Mouse (Mus musculus) MEL (cell line): Measurements from ENCODE around the gene Pole3. TPM values are rescaled to one million over a fixed set of nuclear protein-coding genes. Genes with fewer than 3 reads are reported as not detected.

Experiments
- DNase-seq: peaks from one replicate; pipeline ENCODE4 v3.0.0; 2011; ENCODE audit warnings: low read depth, low spot score
- H3K27ac ChIP-seq: 2 replicates; pipeline ENCODE4 v1.5.1; 2012; ENCODE audit warnings: low read depth, mild to moderate bottlenecking, control low read depth, low read length, moderate library complexity; ENCODE audit not compliant: control insufficient read depth
- H3K27me3 ChIP-seq, 2 experiments: fragments of 150-350 bp in 1 of 2; sonication (generic) in 1 of 2; 2 replicates each; pipeline ENCODE4 v1.6.1; 2012; ENCODE audit warnings: low read length in 2 of 2, mild to moderate bottlenecking in 2 of 2, improper control_type of control experiment in 1 of 2, moderate library complexity in 1 of 2; ENCODE audit not compliant: insufficient read depth in 2 of 2, control insufficient read depth in 1 of 2
- H3K36me3 ChIP-seq, 2 experiments: 2 replicates each; pipeline ENCODE4 v1.6.1; 2012 to 2014; ENCODE audit warnings: low read length in 2 of 2, improper control_type of control experiment in 1 of 2, inconsistent platforms in 1 of 2, mild to moderate bottlenecking in 1 of 2; ENCODE audit not compliant: insufficient read depth in 2 of 2, control insufficient read depth in 1 of 2
- H3K4me1 ChIP-seq, 2 experiments: fragments of 150-350 bp in 1 of 2; sonication (generic) in 1 of 2; 2 replicates each; pipeline ENCODE4 v1.6.1; 2012; ENCODE audit warnings: low read length in 2 of 2, improper control_type of control experiment in 1 of 2, mild to moderate bottlenecking in 1 of 2; ENCODE audit not compliant: insufficient read depth in 2 of 2, control insufficient read depth in 1 of 2
- H3K4me3 ChIP-seq, 2 experiments: fragments of 150-350 bp in 1 of 2; sonication (generic) in 1 of 2; 2 replicates each; pipeline ENCODE4 v1.5.1; 2012; ENCODE audit warnings: low read depth in 2 of 2, low read length in 2 of 2, mild to moderate bottlenecking in 2 of 2, moderate library complexity in 2 of 2, control low read depth in 1 of 2, improper control_type of control experiment in 1 of 2; ENCODE audit not compliant: control insufficient read depth in 1 of 2, insufficient read depth in 1 of 2
- H3K79me2 ChIP-seq: 2 replicates; pipeline ENCODE4 v1.6.1; 2012; ENCODE audit warnings: mild to moderate bottlenecking, low read length, moderate library complexity; ENCODE audit not compliant: control insufficient read depth, poor library complexity, insufficient read depth
- H3K9ac ChIP-seq: 2 replicates; pipeline ENCODE4 v1.6.1; 2012; ENCODE audit warnings: low read depth, mild to moderate bottlenecking, control low read depth, low read length, moderate library complexity; ENCODE audit not compliant: control insufficient read depth, poor library complexity, severe bottlenecking
- H3K9me3 ChIP-seq: fragments of 150-350 bp; sonication (generic); replicated peaks from 2 replicates; pipeline ENCODE4 v1.6.1; 2012; ENCODE audit warnings: mild to moderate bottlenecking, low read length, improper control_type of control experiment, moderate library complexity; ENCODE audit not compliant: insufficient read depth
- BHLHE40 ChIP-seq: IDR thresholded peaks from 2 replicates; pipeline ENCODE4 v1.6.1; 2012; ENCODE audit warnings: low read depth, mild to moderate bottlenecking, inconsistent platforms, low read length, improper control_type of control experiment, borderline replicate concordance
- CTCF ChIP-seq, 3 experiments: IDR thresholded peaks in 2 of 3; conservative IDR thresholded peaks in 1 of 3; 2 replicates each; pipeline ENCODE4 v1.5.1; 2011 to 2012; ENCODE audit warnings: low read length in 3 of 3, low read depth in 2 of 3, mild to moderate bottlenecking in 2 of 3, improper control_type of control experiment in 1 of 3, inconsistent platforms in 1 of 3, mixed read lengths in 1 of 3, moderate library complexity in 1 of 3; ENCODE audit not compliant: control insufficient read depth in 1 of 3, insufficient read depth in 1 of 3, poor library complexity in 1 of 3, severe bottlenecking in 1 of 3
- EP300 ChIP-seq, 2 experiments: IDR thresholded peaks; 2 replicates each; pipeline ENCODE4 v1.6.1; 2011; ENCODE audit warnings: improper control_type of control experiment in 2 of 2, low read length in 2 of 2, low read depth in 1 of 2, mild to moderate bottlenecking in 1 of 2
- JUND ChIP-seq: IDR thresholded peaks from 2 replicates; pipeline ENCODE4 v1.6.1; 2011; ENCODE audit warnings: low read depth, mild to moderate bottlenecking, improper control_type of control experiment, low read length
- MAX ChIP-seq: IDR thresholded peaks from 2 replicates; pipeline ENCODE4 v1.6.1; 2011; ENCODE audit warnings: low read length, improper control_type of control experiment
- NELFE ChIP-seq: IDR thresholded peaks from 2 replicates; pipeline ENCODE4 v1.6.1; 2011; ENCODE audit warnings: low read depth, low read length, improper control_type of control experiment
- POLR2AphosphoS2 ChIP-seq: IDR thresholded peaks from 2 replicates; pipeline ENCODE4 v1.6.1; 2011; ENCODE audit warnings: low read length, improper control_type of control experiment
- RCOR1 ChIP-seq: IDR thresholded peaks from 2 replicates; pipeline ENCODE4 v1.6.1; 2012; ENCODE audit warnings: low read depth, mild to moderate bottlenecking, inconsistent platforms, low read length, improper control_type of control experiment
- TAL1 ChIP-seq: IDR thresholded peaks from 2 replicates; pipeline ENCODE4 v1.6.1; 2012; ENCODE audit warnings: mild to moderate bottlenecking, inconsistent platforms, low read length, moderate library complexity, mixed read lengths
- TCF12 ChIP-seq: IDR thresholded peaks from 2 replicates; pipeline ENCODE4 v1.6.1; 2014; ENCODE audit warnings: low read depth, mild to moderate bottlenecking, inconsistent platforms, low read length, improper control_type of control experiment, moderate library complexity
- UBTF ChIP-seq: IDR thresholded peaks from 2 replicates; pipeline ENCODE4 v1.6.1; 2012; ENCODE audit warnings: low read depth, mild to moderate bottlenecking, inconsistent platforms, low read length, improper control_type of control experiment, moderate library complexity, borderline replicate concordance; ENCODE audit not compliant: insufficient read depth
- USF2 ChIP-seq, 2 experiments: IDR thresholded peaks; 2 replicates each; pipeline ENCODE4 v1.6.1; 2011 to 2012; ENCODE audit warnings: improper control_type of control experiment in 2 of 2, low read length in 2 of 2, borderline replicate concordance in 1 of 2, inconsistent platforms in 1 of 2, low read depth in 1 of 2, mild to moderate bottlenecking in 1 of 2; ENCODE audit not compliant: insufficient read depth in 1 of 2
- ZKSCAN1 ChIP-seq: IDR thresholded peaks from 2 replicates; pipeline ENCODE4 v1.6.1; 2012; ENCODE audit warnings: low read depth, mild to moderate bottlenecking, inconsistent platforms, low read length, improper control_type of control experiment, moderate library complexity
- ZMIZ1 ChIP-seq: IDR thresholded peaks from 2 replicates; pipeline ENCODE4 v1.6.1; 2012; ENCODE audit warnings: low read depth, mild to moderate bottlenecking, inconsistent platforms, low read length, improper control_type of control experiment, moderate library complexity
- polyA plus RNA-seq, 2 experiments: library from polyadenylated mRNA; stranded (reverse) in 1 of 2; unstranded in 1 of 2; fragments of >175 nt in 1 of 2; fragments of >200 nt in 1 of 2; gene quantifications; 2 replicates each; pipeline versions ENCODE4 v1.2.1 to v1.2.4; 2012; ENCODE audit warnings: low replicate concordance in 2 of 2, low read depth in 1 of 2; ENCODE audit not compliant: insufficient read length in 2 of 2, insufficient read depth in 1 of 2, missing spikeins in 1 of 2
- total RNA-seq: library from RNA; depleted of rRNA; stranded (reverse); fragments of 300-350 nt; gene quantifications from 2 replicates; pipeline ENCODE4 v1.2.3, GENCODE M21; 2012

The Pole3 gene
- total and polyA plus RNA-seq, 3 experiments: 63.6 to 103 TPM; not detected in 1

DNA sequence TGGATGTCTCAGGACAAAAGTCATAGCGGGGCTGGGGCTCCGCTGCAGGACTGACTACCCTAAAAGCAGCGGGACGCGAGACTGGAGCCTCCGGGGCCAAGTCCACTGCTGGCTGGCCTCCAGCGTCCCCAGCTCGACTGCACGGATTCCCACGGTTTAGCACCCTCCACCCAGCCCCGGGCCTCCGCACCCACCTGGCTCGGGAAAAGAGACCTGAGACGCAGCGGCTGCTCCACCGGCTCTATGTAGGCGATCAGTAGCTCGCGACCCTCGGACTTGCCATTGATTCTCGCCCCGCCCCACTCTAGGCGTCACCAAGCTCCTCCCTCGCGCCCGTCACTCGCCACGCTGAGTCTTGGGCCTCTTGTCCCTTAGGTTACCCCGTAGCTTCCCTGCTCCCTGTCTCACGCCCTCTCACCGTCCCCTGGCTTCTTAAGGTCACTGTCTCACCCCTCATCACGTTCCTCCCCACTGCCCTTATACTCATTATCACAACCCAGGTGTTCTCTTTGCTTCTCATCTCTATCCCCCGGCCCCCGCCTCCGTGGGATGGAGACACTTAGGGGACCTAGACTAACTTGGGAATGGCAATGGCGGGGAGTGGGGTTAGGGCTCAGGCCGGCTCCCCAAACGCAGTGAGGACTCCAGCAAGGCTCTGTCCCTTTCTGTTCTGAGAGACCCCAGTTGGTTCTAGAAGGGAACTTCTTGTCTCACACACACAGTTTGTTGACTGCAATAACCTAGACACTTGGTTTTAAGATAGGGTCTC lies 22.7 kb downstream of the Pole3 start (continued):
- TF ChIP-seq CTCF (IDR thresholded peaks at IDR 0.05 in 2 of 3, conservative IDR thresholded peaks at IDR 0.05 in 1 of 3; ENCODE audit: control insufficient read depth in 1 of 3, insufficient read depth in 1 of 3, low read depth in 2 of 3, low read length in 3 of 3, poor library complexity in 1 of 3, severe bottlenecking in 1 of 3) (no peak), USF2 (IDR thresholded peaks at IDR 0.05; ENCODE audit: borderline replicate concordance in 1 of 2, insufficient read depth in 1 of 2, low read depth in 1 of 2, low read length in 2 of 2) (no peak), TCF12 (peak; percentile 77), UBTF (0 out of 2 replicates have a peak, but pooled peaks have one; percentile 30), TAL1 (no peak), ZKSCAN1 (no peak), NELFE (peak; percentile 98), MAX (peak; percentile 87), ZMIZ1 (peak; percentile 95)
- TF ChIP-seq, all 39 proteins: peak for 23

DNA sequence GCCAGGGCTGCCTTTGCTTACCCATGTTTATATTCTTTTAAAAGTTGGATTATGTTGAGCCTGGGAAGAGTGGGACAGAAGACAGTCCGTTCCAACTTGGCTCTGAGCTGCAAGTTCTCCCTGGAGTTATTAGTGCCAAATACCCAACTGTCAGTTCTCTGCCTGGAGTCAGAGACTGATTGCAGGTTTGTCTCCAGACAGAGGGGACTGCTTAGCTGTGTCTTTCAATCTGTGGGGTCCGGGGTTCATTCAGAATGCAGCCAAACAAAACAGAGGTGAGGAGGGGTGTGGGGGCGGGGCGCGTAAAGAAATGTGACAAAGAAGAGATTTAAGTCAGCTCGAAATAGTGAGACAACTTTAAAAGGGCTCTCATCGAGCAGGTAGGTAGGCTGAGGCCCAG lies 23.3 kb downstream of the Pole3 start:
- DNase-seq: no peak
- Histone ChIP-seq H3K36me3 (peaks cover 0 to 14% of the 10 kb centered on the region in 2 experiments; a peak in 2 of 4 replicates), H3K9ac (peak overlapping the region; percentile 64), H3K27me3 (no peaks in the 10 kb centered on the region), H3K4me3 (peak overlapping the region; percentile 59 to 62), H3K9me3 (no peaks in the 10 kb centered on the region), H3K4me1 (peaks cover 12 to 24% of the 10 kb centered on the region in 2 experiments; a peak in 3 of 4 replicates), H3K27ac (no peak overlapping the region), H3K79me2 (peaks cover 1% of the 10 kb centered on the region; the same call in 1 of the 2 replicates)
- no peak for TF ChIP-seq MAX
- peak; percentile 56; the same call in 1 of the 2 replicates for TF ChIP-seq BHLHE40
- 0 out of 4 replicates have a peak, but pooled peaks of 1 of the 2 experiments have one; percentile 8 for TF ChIP-seq EP300 (IDR thresholded peaks at IDR 0.05; ENCODE audit: low read depth in 1 of 2, low read length in 2 of 2)
- 0 out of 2 replicates have a peak, but pooled peaks have one; percentile 9 for TF ChIP-seq JUND

DNA sequence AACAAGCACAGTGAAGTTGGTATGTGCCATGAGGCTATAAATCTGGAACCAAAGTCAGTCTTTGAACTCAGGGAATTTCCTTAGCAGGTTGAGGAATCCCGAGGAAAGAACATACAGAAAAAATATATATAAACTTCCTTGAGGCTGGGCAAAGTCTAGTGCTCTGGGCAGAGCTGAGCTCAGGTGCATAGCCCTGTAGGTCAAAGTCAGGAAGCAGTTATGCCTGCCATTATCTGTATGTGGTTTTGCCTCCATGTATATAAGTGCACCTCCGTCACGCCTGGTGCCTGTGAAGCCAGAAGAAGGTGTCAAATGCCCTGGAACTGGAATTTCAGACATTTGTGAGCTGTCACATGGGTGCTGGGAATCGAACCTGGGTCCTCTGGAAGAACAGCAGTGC lies 24.1 kb downstream of the Pole3 start:
- no peaks in the 10 kb centered on the region for H3K9me3 ChIP-seq
- peaks cover 0 to 14% of the 10 kb centered on the region in 2 experiments; a peak in 2 of 4 replicates for H3K36me3 ChIP-seq
- peak; percentile 32 for DNase-seq
- H3K79me2 ChIP-seq: peaks cover 1% of the 10 kb centered on the region; the same call in 1 of the 2 replicates
- peaks cover 12 to 28% of the 10 kb centered on the region in 2 experiments; a peak in 3 of 4 replicates for H3K4me1 ChIP-seq
- TF ChIP-seq POLR2AphosphoS2 (no peak), RCOR1 (0 out of 2 replicates have a peak, but pooled peaks have one; percentile 20)
- no peak overlapping the region for H3K27ac ChIP-seq
- H3K4me3 ChIP-seq: no peak overlapping the region
- H3K9ac ChIP-seq: no peak overlapping the region
- no peaks in the 10 kb centered on the region for H3K27me3 ChIP-seq
